ENCODE assay signal across 8 mouse cellular contexts in the genomic region with DNA sequence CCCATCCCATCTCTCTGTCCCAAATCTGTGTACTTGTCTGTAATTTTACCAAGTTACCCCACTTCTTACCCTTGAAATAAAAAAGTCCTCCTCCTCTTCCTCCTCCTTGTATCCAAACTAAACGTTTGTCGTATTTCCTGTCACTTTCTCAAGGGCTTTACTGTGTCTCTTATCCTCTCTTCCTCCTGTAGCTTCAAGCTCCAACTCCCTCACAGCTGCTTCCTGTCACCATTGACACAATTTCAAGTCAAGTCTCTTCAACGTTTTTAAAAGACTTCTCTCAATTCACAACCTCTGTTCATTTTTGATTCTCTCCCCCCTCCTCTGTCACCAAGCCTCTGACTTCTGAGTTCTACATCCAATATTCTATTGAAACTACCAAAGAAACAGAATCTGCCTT. TPM values are rescaled to one million over a fixed set of nuclear protein-coding genes. Genes with fewer than 3 reads are reported as not detected.
DNase-seq lines count a peak whose midpoint lies in the region; ATAC-seq lines count a peak whose summit lies in the region.
"Had no signal": no experiment of that assay in that cellular context is flagged by ENCODE, and none has a peak within 500 bp of the region (broad histone marks: within the 10 kb centered on the region; RNA-seq: fewer than 3 reads in every experiment).

A gene (minus strand): TSS at position 119 of the 400 bp plus-strand sequence.

- H3K27me3 ChIP-seq in kidney, embryonic 14.5 days (ENCODE audit: control insufficient read depth, insufficient read depth, low read length), result no peaks in the 10 kb centered on the region
- H3K27me3 ChIP-seq in hindbrain, embryonic 13.5 days, result no peaks in the 10 kb centered on the region

- H3K9ac ChIP-seq in kidney, embryonic 14.5 days (ENCODE audit: low read depth, low read length), result no peak within 1 kb of the TSS
- H3K9ac ChIP-seq in hindbrain, embryonic 13.5 days, result no peak within 1 kb of the TSS

- DNase-seq in kidney, postnatal 14 days, result peak; percentile 8
- no peak for DNase-seq in ovary, postnatal 14 days (ENCODE audit: low spot score)
- DNase-seq in cerebellum, adult 11-12 months, result no peak
- DNase-seq: layer of hippocampus, adult 9-11 months had no signal

- no peaks in the 10 kb centered on the region for H3K4me1 ChIP-seq in kidney, embryonic 14.5 days (ENCODE audit: control insufficient read depth, insufficient read depth, low read length)
- no peaks in the 10 kb centered on the region for H3K4me1 ChIP-seq in hindbrain, embryonic 13.5 days (replicated peaks)

- H3K36me3 ChIP-seq in kidney, embryonic 14.5 days (ENCODE audit: control insufficient read depth, insufficient read depth, low read length), result no peaks in the 10 kb centered on the region
- no peaks in the 10 kb centered on the region for H3K36me3 ChIP-seq in hindbrain, embryonic 13.5 days

- no peak for ATAC-seq in kidney, embryonic 14.5 days (ENCODE audit: low FRiP score, low TSS enrichment)
- ATAC-seq in erythroid progenitor cell, adult 5-6 weeks (replicated peaks; ENCODE audit: low FRiP score, poor library complexity, severe bottlenecking), result no peak
- no peak for ATAC-seq in hindbrain, embryonic 13.5 days (ENCODE audit: low FRiP score)
- no peak for ATAC-seq in neutrophil, adult 5-6 weeks (ENCODE audit: extremely low read depth, insufficient number of reproducible peaks, low FRiP score, poor library complexity, severe bottlenecking)

- H3K4me3 ChIP-seq in kidney, embryonic 14.5 days (ENCODE audit: low read length), result no peak within 1 kb of the TSS
- H3K4me3 ChIP-seq in hindbrain, embryonic 13.5 days, result no peak within 1 kb of the TSS

- H3K27ac ChIP-seq in kidney, embryonic 14.5 days (ENCODE audit: low read depth, low read length), result no peak within 1 kb of the TSS
- no peak within 1 kb of the TSS for H3K27ac ChIP-seq in hindbrain, embryonic 13.5 days

- H3K9me3 ChIP-seq in kidney, embryonic 14.5 days (ENCODE audit: control insufficient read depth, low read length), result no peaks in the 10 kb centered on the region; the same call in 1 of the 2 replicates
- H3K9me3 ChIP-seq in hindbrain, embryonic 13.5 days, result no peaks in the 10 kb centered on the region

- WGBS in kidney, embryonic 14.5 days, result 41% methylated on average over 3 of the region's 3 CpGs
- WGBS in hindbrain, embryonic 13.5 days, result 84% methylated on average over 3 of the region's 3 CpGs

- H3K4me2 ChIP-seq in kidney, embryonic 14.5 days (replicated peaks; ENCODE audit: low read depth, low read length), result no peak within 1 kb of the TSS
- H3K4me2 ChIP-seq in hindbrain, embryonic 13.5 days, result no peak within 1 kb of the TSS

RNA-seq across cellular contexts. Expression of the gene that starts here (rescaled TPM):
- polyA plus RNA-seq in kidney, embryonic 14.5 days (2014; fragmentation: Nextera tagmentation; extraction: Ambion mirVana), result 3.9 and 5.5 TPM in 2 replicates
- total RNA-seq in erythroid progenitor cell, adult 5-6 weeks (2015; ENCODE audit: low replicate concordance), result 19.8 and 28.9 TPM in 2 replicates
- 21.6 and 33.9 TPM in 2 replicates for total RNA-seq in erythroid progenitor cell, adult 5-6 weeks (2017; ENCODE audit: low replicate concordance)
- 12.1 and 15.5 TPM in 2 replicates for polyA plus RNA-seq in hindbrain, embryonic 13.5 days (2015; fragmentation: Nextera tagmentation; extraction: Ambion mirVana)
- total RNA-seq in neutrophil, adult 5-6 weeks (2017), result 44.3 and 45.1 TPM in 2 replicates
